Mouse (Mus musculus): ENCODE data around the gene 2210016L21Rik. TPM values are rescaled to one million over a fixed set of nuclear protein-coding genes. Genes with fewer than 3 reads are reported as not detected.
"Not testable (repeated sequence)": the region's sequence is repeated elsewhere in the genome, so short reads cannot be mapped to it uniquely, and the experiment has no call there.

2210016L21Rik gene
- 13.7 and 19.4 TPM in 2 replicates for polyA plus RNA-seq (2012; rRNA removed)

DNA sequence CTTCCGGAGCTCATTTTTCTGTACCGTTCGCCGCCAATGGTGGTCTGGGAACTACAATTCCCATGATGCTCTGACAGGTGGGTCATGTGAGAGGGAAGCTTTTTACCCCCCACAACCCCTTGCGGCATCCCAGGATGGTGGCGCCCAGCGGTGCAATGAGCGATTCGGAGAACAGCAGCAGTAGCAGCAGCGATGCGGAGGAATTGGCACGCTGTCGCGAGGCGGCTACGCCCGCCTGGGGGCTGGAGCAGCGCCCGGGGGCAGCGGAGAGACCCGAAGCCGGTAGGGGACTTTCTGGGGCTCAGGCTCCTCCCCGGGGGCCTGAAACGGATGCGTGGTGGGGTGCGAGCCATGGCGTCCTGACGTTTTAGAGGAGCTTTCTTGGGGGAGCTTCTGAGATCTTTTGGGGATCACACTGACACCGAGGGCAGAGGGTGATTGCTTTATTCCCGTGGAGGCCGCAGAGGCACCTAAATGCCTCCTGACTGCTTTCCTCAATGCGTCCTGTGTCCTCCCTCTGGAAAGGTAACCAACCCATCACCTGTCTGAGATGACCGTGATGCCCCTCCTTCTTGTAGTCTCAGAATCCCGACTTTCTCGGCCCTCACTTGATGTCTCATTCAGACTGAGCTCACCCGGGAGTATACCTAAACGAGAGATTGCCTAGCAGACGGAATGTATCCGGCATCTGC is at the start of gene 2210016L21Rik:
Gene 2210016L21Rik (plus strand): TSS at position 85 of the 692 bp plus-strand sequence.
- DNase-seq (ENCODE audit: low read depth, low spot score) = peak; percentile 74
- WGBS = under 1% methylated on average over 39 of the region's 39 CpGs

- no peak for DNase-seq (ENCODE audit: low read depth, low spot score)
- 91% methylated on average over 4 of the region's 4 CpGs for WGBS
These were observed 46.4 kb upstream of the 2210016L21Rik start for GRCm38 (mm10) chr5:114895542-114895941.

- DNase-seq (ENCODE audit: low read depth, low spot score) = no peak
These were observed 45.1 kb upstream of the 2210016L21Rik start, which contains the start of gene Oasl2 for GRCm38 (mm10) chr5:114896688-114897373. TSS of gene Oasl2 (plus strand) at chr5:114896936.

GRCm38 (mm10) chr5:114897374-114897793 is 44.6 kb upstream of the 2210016L21Rik start:
- DNase-seq (ENCODE audit: low read depth, low spot score) = peak; percentile 64
- 2% methylated on average over 7 of the region's 7 CpGs for WGBS

More at GRCm38 (mm10) chr5:114896688-114897373, 45.1 kb upstream of the 2210016L21Rik start, which contains the start of gene Oasl2:
- WGBS = 44% methylated on average over 13 of the region's 13 CpGs

DNA sequence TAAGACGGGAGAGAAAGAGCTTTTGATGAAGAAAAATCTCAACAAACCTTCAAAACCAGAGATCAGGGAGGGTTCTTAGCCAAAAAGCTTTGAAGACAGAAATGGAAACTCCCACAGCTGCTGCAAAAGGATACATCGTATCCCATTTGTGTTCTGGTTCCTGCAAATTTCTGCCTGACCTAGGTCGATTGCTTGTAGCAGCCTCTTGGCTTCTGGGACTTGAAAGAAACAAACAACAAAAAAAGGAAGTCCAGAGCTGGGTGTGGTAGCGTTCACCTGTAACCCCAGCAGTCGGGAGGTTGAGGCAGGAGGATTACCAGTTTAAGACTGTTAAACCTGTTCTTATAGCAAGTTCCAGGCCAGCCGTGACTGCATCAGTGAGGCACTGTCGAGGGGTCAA is 43.1 kb upstream of the 2210016L21Rik start:
- DNase-seq (ENCODE audit: low read depth, low spot score) = no peak
- 63% methylated on average over 7 of the region's 7 CpGs for WGBS

- no peak for DNase-seq (ENCODE audit: low read depth, low spot score)
- WGBS = 58% methylated on average over 1 of the region's 1 CpGs
These were observed 39.5 kb upstream of the 2210016L21Rik start for GRCm38 (mm10) chr5:114902413-114902812.

GRCm38 (mm10) chr5:114908598-114909305 is 33.2 kb upstream of the 2210016L21Rik start:
- WGBS = 64% methylated on average over 13 of the region's 13 CpGs
- no peak for DNase-seq (ENCODE audit: low read depth, low spot score)

DNA sequence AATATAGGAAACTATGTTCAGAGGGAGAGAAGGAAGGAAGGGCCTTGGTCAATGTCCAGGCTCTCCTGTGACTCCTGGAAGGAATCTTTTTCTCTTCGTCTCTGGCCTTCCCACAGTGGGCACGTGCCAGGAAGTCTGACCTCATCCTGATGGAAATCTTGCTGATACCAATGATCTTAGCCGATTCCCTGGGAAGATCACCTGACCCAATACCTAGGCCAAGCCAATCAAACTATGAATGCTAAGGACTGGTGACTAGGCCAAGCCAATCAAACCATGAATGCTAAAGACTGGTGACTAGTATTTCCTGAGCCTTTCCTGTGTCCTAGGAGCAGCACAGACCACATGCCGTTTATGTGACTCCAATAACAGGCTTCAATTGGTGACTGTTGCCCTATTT is 28.3 kb upstream of the 2210016L21Rik start:
- WGBS = 60% methylated on average over 4 of the region's 4 CpGs
- no peak for DNase-seq (ENCODE audit: low read depth, low spot score)

DNA sequence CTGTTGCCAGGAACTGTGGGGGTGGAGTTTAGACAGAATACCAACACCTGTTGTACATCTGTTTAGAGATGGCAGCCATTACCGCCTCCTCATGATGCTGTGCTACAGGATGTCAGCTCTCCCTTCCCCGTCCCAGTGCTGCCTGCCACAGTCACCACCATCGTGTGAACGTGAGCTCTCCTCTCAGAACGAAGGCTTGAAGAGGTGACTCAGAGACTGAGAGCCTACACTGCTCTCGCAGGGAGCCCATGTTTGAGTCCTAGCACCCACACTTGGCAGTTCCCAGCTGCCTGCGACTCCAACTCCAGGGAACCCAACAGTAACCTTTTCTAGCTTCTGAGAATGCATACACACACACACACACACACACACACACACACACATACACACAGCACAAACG is 27.1 kb upstream of the 2210016L21Rik start:
- DNase-seq (ENCODE audit: low read depth, low spot score) = no peak
- WGBS = 79% methylated on average over 8 of the region's 8 CpGs

DNA sequence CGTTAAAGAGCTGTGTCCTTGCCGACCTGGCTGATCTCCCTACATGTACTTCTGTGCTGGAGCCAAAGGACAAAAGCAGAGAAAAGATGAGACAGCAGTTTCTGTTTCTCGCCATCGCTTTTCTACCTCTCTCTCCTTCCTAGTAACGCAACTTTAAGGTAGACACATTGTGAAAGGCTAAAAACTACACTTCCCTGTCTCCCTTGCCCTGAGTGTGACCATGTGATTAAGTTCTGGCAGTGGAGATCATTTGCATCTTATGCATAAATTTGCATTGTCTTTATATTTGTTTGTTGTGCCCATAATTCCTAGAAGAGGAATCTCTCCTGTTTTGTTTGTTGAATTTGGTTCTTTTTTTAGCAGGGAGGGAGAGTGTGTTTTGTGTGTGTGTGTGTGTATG is 26.1 kb upstream of the 2210016L21Rik start:
- WGBS = 77% methylated on average over 5 of the region's 5 CpGs
- DNase-seq (ENCODE audit: low read depth, low spot score) = no peak

GRCm38 (mm10) chr5:114916777-114917176 is 25.2 kb upstream of the 2210016L21Rik start:
- 66% methylated on average over 4 of the region's 4 CpGs for WGBS
- DNase-seq (ENCODE audit: low read depth, low spot score) = no peak

DNA sequence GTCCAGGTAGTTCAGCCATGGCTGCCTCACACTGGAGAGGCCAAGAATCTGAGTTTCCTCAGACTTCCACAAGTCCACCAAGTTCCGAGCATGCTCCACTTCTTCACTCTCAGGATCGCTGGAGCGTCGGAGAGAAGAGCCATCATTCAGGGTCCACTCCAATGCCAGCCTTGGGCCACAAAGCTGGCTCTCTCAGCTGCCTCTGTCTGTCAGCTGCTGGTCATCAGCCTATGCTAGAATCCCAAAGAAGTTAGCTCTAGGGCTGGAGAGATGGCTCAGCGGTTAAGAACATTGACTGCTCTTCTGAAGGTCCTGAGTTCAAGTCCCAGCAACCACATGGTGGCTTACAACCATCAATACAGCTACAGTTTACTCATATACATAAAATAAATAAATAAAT is 24.6 kb upstream of the 2210016L21Rik start:
- not testable (repeated sequence) for DNase-seq (ENCODE audit: low read depth, low spot score)
- WGBS = 92% methylated on average over 5 of the region's 5 CpGs

- peak; percentile 73 for DNase-seq (ENCODE audit: low read depth, low spot score)
These were observed 20.2 kb upstream of the 2210016L21Rik start for GRCm38 (mm10) chr5:114921551-114922365.

GRCm38 (mm10) chr5:114922366-114922731 is 19.6 kb upstream of the 2210016L21Rik start:
- 33% methylated on average over 10 of the region's 10 CpGs for WGBS
- no peak for DNase-seq (ENCODE audit: low read depth, low spot score)

More at GRCm38 (mm10) chr5:114921551-114922365, 20.2 kb upstream of the 2210016L21Rik start:
- 35% methylated on average over 19 of the region's 19 CpGs for WGBS

DNA sequence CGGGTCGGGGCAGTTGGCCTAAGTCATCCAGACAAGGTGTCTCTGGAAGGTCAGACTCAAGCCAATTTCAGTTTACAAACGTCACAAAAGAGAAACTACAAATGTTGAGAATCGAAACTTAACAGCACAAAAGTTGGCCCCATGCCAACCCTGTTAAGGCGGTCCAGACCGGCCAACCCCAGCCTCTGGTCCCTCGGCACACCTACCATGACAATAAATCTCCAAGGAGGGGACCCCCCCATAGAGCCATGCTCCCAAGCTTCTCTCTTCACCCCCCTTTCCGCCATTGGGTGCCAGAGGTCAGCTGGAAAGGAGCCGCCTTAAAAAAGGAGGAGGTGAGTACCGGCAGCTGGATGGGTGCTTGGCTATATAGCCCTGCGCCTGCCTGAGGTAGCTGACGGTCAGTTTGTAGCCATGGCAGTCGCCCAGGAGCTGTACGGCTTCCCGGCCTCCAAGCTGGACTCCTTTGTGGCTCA is 18.9 kb upstream of the 2210016L21Rik start, which contains the start of gene Oasl1:
Gene Oasl1 (plus strand): TSS at position 243 of the 476 bp plus-strand sequence.
- DNase-seq (ENCODE audit: low read depth, low spot score) = peak; percentile 66
- 1% methylated on average over 15 of the region's 15 CpGs for WGBS

DNA sequence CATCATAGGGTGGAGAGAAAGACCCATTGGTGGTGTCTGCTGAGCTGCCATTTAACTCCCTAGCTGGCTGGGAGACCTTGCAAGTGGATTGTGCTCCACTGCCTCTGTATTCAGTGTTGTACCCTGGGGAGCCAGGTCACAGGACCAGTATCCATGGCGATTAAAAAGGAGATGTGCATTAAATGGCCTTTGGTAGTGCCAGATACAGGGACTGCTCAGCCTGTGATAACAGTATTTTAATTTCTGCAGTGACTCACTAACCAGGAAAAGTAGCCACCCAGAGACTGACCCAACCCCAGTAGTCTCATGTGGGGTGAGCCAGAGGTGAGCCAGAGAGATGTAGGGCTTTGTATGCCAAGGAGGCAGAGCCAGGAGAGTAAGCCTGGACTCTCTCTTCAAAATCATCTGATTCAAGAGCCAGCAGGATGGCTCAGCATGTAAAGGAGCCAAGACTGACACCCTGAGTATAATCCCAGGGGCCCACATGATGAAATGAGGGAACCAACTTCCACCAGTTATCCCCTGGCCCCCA is 15.7 kb upstream of the 2210016L21Rik start:
- 77% methylated on average over 1 of the region's 1 CpGs for WGBS
- no peak for DNase-seq (ENCODE audit: low read depth, low spot score)

DNA sequence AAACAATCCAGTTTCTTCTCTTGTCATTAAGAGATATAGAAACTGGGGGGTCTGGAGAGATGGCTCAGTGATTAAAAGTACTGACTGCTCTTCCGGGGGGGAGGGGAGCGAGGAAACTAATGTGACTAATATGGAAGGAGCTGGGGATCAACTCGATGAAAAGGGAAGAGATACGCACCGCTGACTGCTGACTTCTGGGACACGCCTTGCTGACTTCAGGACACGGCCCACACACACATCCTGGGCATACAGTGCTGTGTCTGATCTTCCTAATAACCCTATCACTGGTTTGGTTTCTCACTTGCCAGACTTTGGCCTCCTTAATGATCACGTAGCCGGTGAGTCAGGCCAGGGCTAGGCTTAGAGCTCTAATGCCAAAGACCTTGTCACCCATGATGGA is 15.2 kb upstream of the 2210016L21Rik start:
- WGBS = 64% methylated on average over 9 of the region's 9 CpGs
- no peak for DNase-seq (ENCODE audit: low read depth, low spot score)

- DNase-seq (ENCODE audit: low read depth, low spot score) = no peak
- WGBS = 50% methylated on average over 5 of the region's 5 CpGs
These were observed 10.3 kb upstream of the 2210016L21Rik start for GRCm38 (mm10) chr5:114931626-114932025.

- no peak for DNase-seq (ENCODE audit: low read depth, low spot score)
- WGBS = 70% methylated on average over 8 of the region's 8 CpGs
These were observed 8.8 kb upstream of the 2210016L21Rik start for GRCm38 (mm10) chr5:114933206-114933605.
